Mouse (Mus musculus) testis, postnatal 14 days (tissue): ENCODE data around the gene Doc2g.

Experiments used
- DNase-seq: peaks from one replicate; pipeline ENCODE4 v3.0.0; 2021; ENCODE audit warnings: low spot score

Doc2g gene

GRCm38 (mm10) chr19:4052516-4053030 is 49.5 kb downstream of the Doc2g start:
- no peak for DNase-seq

GRCm38 (mm10) chr19:4054613-4055012 is 51.5 kb downstream of the Doc2g start:
- DNase-seq = no peak

GRCm38 (mm10) chr19:4055216-4055946 is 52.3 kb downstream of the Doc2g start:
- DNase-seq = no peak

- no peak for DNase-seq
Measured at GRCm38 (mm10) chr19:4055947-4056693, 53.0 kb downstream of the Doc2g start.
